Mouse (Mus musculus) erythroblast, adult 5-6 weeks (primary cell): Measurements from ENCODE around the gene Abcg1. TPM values are rescaled to one million over a fixed set of nuclear protein-coding genes. Genes with fewer than 3 reads are reported as not detected.

Source experiments
- ATAC-seq: replicated peaks from 2 replicates; pipeline ENCODE4 v1.8.0; 2016; ENCODE audit warnings: moderate number of reproducible peaks, mild to moderate bottlenecking, moderate TSS enrichment, inconsistent platforms; ENCODE audit not compliant: poor library complexity, low FRiP score, severe bottlenecking
- total RNA-seq, 2 experiments: library from RNA; stranded (forward) in 1 of 2; stranded (reverse) in 1 of 2; fragments of 150-400 nt in 1 of 2; fragments of 200-764, 138-1000 nt in 1 of 2; gene quantifications; 2 replicates each; pipeline versions ENCODE4 v1.2.3 to v1.2.4; 2015 to 2017; ENCODE audit warnings: low replicate concordance in 2 of 2

The Abcg1 gene
- total RNA-seq (2015; ENCODE audit: low replicate concordance) (2.9 and 3.1 TPM in 2 replicates), total RNA-seq (2017; ENCODE audit: low replicate concordance) (3.3 and 5.5 TPM in 2 replicates)

DNA sequence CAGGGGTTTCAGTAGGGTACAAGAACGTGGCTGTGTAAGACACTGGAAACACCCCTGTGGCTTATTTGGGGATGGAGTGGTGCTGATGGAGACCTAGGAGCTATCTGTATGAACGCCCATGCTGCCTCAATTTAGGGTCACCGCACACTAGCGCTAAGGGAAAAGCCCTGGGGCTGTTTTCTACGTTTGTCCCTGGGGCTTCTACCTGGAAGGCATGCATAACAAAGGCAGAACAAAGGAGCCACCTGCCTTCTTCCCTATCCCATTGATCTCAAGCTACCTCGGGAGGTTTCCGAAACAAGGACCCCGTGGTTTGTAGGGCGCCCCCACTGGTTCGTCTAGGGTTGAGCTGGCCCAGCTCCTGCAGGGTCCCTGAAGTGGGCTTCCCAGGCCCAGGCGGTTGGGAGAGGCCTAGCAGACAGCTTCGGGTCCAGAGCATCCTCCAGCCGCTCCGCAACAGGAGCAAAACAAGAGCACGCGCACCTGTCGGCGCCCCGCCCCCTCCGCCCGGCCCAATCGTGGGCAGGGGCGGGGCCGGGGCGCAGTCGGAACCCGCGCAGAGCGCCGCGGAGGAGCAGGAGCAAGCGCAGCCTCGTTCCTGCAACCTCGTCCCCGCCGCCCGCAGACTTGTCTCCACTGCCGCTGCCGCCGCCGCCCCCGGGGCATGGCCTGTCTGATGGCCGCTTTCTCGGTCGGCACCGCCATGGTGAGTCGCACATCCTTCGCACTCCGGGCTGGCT is at the start of gene Abcg1:
Abcg1 (plus strand) TSS at position 525 of the 740 bp plus-strand sequence.
- ATAC-seq = no peak

DNA sequence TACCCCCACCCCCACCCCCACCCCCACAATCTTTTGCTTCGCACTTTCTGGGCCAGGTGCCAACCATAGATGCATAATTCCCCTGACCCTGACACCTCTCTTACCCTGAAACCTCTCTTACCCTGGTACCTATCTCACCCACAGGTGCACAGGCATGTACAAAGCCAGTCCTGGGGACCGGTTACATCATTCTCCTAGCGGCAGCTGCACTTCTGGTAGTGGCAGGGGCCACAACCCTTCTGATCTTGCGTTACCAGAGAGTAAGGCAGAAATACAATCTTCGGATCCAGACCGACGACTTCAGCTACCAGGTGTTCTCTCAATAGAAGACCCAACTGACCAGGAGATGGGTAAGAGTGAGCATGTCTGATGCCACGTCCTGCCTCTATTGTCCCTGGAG is 49.1 kb upstream of the Abcg1 start:
- no peak for ATAC-seq

DNA sequence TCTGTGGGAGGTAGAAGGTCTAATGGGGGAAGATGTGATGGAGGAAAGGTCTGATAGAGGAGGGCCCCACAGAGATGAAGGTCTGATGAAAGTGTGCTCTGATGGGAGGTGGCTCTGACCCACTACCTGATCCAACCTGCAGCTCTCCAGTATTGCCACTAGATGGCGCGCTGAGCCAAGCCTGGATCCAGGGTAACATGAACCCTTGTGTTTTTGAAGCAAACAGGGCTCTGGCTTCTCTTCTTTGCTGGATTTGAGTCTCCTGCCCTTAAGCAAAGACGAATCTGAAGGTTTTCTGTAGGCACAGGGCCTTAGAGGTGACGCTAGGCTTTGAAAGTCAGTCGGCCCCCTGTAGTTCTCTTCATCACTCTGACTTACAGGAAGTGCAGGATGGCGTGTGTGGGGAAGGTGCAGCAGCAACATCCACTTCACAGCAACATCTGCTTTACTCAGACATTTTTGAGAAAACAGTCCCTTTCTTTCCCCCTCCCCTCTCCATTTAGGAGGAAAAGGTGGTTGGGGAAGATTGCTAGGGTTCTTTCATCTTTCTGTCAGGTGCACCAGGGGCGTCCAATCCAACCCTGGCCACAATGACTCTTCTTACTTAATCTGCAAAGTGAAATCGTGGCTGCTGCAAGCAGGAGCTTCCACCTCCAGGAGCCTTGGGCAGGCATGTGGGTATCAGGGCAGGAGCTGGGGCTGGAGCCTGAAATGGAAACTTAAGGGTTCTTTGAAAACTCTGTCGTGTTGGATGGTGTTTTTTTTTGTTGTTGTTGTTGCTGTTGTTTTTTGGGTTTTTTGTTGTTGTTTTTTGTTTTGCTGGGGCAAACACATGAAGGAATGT is 45.7 kb upstream of the Abcg1 start:
- peak; percentile 77; the same call in 1 of the 2 replicates for ATAC-seq

DNA sequence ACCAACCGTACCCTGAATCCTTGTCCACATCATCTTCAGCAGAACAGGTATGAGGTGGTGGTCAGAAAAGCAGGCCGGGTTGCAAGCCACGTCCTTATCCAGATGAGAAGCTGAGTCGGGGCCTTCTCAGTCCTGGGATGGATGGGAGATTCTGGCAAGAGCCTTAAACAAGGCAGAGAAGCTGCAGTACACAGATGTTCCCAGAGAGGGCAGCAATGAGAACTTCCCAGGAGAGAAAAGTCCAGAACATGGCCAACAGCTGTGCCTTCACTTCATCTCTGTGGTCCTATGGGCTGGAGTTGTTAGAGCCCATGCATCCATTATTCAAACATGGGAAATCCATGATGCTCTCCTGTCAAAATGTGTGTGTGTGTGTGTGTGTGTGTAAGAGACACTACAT is 39.2 kb upstream of the Abcg1 start:
- peak; percentile 69; the same call in 1 of the 2 replicates for ATAC-seq

DNA sequence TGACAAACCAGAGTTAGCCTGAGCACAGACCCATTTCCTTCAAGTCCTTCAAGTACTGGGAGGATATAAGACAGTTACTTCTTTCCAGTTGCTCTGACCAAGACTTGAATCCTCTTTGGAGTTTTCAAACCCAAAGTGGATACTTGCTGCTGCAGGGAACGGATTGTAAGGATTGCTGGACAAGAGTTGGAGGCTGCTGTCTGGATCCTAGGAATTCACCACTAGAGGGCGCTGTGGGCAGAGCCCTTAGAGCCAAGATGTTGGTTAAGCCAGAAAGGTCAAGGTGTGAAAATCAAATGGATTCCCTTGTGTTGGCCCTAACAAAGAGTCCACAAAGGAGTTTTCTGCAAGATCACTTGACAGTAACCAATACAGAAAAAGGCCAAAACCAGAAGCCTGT is 38.0 kb upstream of the Abcg1 start:
- no peak for ATAC-seq

DNA sequence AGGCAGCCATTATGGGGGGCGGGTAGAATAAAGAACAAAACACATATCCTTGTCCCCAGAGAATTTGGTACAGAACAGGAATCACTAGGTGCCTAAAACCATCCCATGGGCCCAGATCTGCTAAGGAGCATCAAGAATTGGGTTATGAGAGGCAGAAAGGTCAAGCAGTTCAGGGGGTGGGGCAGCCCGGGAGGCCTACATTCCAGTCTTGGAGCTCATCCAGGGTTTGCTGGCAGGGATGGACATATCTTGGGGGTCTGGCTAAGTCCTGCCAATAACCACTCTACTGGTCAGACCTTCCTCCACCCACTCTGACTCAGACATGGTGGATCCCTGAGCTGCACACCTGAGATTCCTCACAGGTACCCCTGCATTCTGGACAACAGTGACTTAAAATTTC is 37.4 kb upstream of the Abcg1 start:
- no peak for ATAC-seq

DNA sequence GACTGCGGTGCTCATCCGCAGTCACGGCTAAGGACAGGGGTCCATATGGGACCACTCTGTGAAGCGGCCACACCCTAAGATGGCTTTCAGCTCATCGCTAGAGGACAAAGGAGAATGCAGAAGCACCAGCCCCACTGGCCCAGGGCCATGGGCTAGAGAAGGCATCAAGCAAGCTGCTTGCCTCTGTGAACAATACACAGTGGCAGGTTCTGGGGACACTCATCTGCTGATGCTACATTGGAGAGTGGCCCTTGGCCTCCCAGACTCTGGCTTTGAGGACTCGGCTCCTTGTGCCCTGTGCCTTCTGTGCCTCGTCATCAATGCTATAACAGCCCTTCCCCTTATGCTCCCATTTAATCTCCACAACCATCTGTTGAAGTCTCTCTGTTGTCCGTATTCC is 36.2 kb upstream of the Abcg1 start:
- no peak for ATAC-seq

DNA sequence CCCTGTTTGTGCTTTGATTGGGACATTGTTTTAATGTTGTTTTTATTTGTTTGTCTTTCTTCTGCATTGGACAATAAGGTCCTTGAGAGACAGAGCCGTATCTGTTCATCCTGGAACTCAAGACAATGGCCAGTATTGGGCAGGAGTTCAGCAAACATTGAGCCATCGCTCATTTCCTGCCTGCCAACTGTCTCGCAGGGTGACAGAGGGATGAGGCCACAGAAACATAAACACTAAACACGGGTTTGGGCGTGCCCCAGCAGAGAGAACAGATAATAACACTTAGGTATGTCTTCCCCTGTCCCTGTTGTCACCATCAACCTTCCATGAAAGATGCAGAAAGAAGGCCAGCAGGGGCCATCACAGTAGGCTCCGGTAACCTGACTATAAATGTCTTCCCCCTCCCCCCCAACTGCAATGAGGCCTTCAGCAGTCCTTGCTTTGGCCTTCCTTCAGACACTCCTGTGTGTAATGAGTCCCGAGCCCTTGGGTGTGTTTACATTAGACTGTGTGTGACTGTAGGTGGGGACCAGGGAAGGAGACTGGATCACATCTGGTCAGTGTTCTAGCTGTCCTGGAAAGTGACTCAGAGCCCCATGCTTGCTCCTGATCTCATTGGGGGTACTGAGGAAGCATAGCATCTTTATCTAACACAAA is 33.2 kb upstream of the Abcg1 start:
- no peak for ATAC-seq

DNA sequence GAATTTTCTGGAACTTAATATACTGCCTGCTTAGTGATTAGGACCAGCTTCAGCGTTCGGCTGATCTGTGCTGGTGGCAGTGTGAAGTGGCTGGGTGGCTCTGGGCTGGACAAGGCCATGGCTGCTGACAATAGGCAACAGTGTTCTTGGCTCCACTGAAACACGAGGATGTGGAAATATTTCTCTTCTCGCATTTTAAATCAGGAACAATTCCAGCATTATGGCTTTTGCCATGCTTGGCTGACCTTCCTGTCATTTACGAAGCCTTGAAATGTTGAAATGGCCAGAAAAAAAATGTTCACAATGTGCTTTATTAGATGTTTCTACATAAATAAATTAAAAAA is 32.7 kb upstream of the Abcg1 start:
- ATAC-seq = no peak

DNA sequence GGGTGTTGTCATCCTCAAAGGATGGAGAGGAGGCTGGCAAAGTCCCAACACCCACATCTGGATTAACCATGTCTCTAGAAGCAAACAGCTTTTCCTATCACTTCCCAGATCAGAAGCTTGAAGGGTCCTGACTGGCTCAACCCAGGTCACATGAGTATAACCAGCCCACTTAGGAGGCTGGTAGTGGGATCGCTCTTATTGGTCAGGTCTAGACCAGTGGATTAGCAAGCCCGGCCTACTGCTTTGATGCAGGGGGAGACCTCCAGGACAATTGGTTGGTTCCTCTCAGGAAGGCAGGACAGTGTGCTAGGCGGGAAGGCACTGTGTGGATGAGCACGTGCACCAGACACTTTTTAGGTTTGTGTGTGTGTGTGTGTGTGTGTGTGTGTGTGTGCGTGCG is 30.5 kb upstream of the Abcg1 start:
- ATAC-seq = no peak

DNA sequence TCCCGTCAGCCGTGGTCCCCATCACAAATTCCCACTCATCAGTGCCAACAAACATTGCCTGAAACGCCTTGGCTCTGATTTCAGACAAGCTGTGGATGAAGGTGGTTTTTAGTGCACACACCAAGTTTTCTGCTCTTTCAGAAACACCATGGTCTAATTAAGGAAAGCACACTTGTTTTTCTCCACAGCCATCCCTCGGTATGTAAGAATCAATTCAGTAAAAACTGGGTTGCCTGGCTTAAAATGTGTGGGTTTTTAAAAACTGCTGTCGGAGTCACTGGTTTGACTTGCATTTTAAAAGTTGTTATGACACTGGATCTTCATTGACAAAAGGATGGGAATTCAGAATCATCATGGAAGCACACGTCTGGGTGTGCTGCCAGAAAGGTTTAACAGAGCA is 29.8 kb upstream of the Abcg1 start:
- no peak for ATAC-seq

DNA sequence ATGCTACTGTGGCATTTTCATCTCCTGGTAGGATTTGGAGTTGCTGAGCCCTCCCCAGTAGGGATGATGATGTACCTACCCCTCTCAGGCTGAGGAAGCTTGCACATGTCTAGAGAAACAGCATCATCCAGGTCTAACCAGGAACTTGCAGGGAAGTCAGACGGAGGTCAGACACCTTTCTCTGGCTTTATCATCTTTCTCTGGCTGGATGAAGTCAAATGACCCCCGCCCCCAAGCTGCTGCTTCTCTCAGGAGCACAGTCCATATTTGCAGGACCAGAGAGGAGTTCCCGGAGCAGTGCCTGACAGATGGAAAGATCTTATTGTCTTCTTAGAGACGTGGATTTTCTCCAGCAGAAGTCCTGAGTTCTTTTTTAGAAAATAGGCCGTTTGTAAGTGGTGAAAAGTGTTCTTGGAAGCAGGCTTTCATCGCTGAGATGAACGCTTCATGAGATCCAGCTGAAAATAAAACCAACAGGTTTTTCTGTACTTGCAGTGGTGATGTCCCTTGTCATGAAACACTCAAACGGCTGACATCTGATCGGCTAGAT is 28.6 kb upstream of the Abcg1 start:
- ATAC-seq = no peak

DNA sequence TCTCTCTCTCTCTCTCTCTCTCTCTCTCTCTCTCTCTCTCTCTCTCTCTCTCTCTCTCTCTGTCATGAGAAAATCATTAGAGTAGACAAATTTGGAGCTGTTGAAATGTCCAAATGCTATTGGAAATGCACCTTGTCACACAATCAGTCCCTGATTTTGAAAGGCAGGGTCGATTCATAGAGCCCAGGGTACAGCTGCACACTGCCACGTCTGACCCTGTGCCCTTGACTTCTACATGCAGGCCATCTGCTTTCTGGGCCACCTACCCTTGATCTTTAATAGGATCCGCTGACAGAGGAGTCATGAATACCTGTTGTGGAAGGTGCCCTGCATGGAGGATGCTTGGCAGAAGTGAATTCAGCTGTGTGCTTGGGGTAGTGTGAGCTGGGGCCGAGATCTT is 28.1 kb upstream of the Abcg1 start:
- ATAC-seq = no peak

DNA sequence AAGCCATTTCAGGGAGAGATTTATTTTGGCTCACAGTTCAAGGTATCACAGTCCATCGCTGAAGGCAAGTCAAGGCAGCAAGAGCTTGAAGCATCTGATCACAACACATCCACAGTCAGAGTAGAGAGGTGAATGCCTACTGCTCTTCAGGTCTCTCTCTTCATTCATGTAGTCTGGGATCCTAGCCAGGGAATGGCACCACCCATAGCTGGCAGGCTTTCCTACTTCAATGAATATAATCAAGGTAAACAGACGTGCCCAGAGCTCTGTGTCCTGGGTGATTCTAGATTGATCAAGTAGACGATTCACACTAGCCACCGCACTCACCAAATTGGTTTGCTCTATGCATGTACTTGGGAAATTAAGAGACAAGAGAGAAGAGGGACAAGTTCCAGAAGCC is 25.1 kb upstream of the Abcg1 start:
- ATAC-seq = no peak

DNA sequence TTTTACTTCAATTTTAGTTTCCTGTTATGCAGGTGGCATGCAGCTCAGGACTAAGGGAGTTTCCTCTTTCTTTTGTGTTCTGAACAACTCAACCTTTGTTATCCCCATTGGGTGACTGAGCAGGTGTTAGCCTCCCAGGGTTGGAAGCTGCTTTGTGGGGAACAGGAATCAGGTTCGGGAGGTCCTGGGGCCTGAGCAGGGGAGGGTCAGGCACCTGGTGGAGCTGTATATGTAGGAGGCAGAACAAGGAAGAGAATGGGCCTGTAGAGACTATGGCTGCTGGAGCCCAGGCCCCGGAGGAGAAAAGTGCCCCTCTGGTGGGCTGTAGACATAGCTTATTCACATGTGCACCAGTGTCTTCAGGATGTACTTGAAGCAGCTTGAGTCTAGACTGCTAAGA is 24.2 kb upstream of the Abcg1 start:
- no peak for ATAC-seq

DNA sequence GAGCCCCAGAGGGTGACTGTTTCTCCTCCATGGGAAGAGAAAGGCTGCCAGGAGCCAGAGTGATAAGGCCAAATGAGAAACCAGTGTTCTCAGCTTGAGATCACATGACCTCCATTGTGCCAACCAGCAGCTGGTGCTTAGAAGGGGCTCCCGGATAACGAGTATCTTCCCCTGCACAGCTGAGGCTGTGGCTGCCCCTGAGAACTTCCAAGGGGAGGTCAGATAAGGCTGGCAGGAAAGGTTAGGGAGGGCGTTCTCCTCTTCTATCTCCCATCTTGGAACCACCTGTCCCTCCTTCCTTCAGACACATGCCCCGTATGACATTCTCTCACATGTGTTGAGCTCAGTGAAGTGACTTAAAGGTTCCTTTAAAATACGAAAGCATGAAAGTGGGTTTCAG is 23.3 kb upstream of the Abcg1 start:
- ATAC-seq = no peak; the same call in 1 of the 2 replicates

DNA sequence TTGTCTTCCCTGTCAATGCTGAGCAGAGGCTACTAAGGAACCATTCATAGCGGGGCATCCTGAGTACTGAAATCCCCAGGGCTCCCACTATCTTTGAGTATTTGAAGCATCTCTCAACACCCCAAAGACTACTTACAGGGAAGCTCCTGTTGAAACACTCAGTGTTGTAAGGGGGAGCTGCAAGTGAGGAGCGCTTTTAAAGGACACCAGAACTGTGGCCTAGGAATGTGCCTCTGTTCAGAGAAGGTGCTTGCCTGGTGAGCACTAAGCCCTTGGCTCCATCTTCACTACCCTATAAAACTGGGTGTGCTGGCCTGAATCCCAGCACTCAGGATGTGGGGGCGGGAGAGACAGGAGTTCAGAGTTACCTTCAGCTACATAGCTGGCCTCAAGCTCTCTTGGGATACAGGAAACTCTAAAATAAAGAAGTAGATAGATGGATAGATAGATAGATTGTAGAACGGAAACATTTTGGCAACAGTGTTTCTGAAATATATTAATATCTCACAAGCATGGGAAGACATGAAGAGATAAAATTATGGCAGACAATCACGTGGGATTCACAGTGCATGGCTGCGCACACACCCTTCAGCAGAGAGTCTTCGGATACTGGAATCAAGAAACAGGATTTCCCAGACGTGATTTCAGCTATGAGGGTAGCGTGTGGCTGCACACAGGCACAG is 22.7 kb upstream of the Abcg1 start:
- ATAC-seq = no peak

DNA sequence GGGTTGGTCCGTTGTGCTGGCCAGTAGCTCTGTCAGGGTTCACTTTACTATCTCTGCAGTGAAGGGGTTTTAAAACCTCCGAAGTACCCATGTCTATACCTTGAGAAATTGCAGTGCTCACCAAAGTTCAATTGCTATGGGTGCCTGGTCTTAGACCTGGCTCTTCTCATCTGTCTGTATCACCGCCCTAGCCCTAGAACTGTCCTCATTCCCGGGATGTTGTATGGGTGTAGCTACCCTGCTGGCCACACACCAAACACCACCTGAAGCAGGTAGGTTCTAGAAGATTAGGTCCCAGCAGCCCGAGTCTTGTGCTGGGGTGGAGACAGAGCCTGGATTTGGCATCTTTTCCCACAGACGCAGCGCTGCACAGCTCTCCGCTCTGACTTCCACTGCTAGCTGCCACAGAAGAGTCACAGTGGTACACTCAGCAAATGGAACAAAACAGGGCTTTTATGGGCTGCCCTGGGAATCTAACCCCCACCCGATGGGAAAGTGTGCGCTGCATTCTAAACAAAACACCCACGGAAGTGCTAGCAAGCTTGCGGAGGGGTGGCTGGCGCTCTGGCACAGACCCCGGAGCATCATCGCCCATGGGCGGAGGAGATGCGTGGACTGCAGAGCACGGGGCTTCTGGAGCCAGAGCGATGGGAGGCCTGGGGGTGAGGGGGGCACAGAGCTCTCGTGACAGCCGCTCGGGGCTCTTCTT is 21.2 kb upstream of the Abcg1 start:
- ATAC-seq = no peak

DNA sequence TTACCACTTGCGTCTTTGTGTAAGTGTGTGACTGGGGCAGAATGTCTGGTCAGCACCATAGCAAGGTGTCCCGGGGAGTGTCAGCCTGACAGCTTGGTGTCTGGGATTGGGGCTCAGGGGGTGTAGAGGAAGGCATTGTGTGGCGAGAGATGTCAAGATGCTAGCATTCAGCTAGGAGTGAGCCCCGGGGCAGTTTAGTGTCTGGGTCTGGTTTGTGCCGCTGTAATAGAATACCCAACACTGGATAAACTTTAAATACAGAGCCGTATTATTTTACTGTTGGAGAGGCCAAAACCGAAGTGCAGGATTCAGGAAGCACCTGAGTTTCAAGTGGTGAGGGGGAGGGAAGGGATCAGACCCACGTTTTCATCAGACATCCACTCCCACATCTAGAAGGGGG is 20.1 kb upstream of the Abcg1 start:
- ATAC-seq = no peak
